Mouse (Mus musculus): ENCODE data around the gene Zfand2a.

Gene Zfand2a

GRCm38 (mm10) chr5:139484185-139484814 is at the start of gene Zfand2a:
Gene Zfand2a, minus strand, starts transcription at chr5:139484549.
- peak; percentile 100 for DNase-seq (ENCODE audit: low spot score in 2 of 2)

- no peak for DNase-seq (ENCODE audit: low spot score in 2 of 2)
Measured at GRCm38 (mm10) chr5:139528851-139529250, 44.5 kb upstream of the Zfand2a start.

GRCm38 (mm10) chr5:139521987-139522386 is 37.6 kb upstream of the Zfand2a start:
- no peak for DNase-seq (ENCODE audit: low spot score in 2 of 2)

- DNase-seq (ENCODE audit: low spot score in 2 of 2), result no peak
Measured at GRCm38 (mm10) chr5:139520069-139520834, 35.9 kb upstream of the Zfand2a start.

- no peak for DNase-seq (ENCODE audit: low spot score in 2 of 2)
Measured at GRCm38 (mm10) chr5:139516281-139516680, 31.9 kb upstream of the Zfand2a start.

- DNase-seq (ENCODE audit: low spot score in 2 of 2), result no peak
Measured at GRCm38 (mm10) chr5:139512201-139512600, 27.9 kb upstream of the Zfand2a start.

GRCm38 (mm10) chr5:139510682-139511366 is 26.5 kb upstream of the Zfand2a start:
- no peak for DNase-seq (ENCODE audit: low spot score in 2 of 2)

- no peak for DNase-seq (ENCODE audit: low spot score in 2 of 2)
Measured at GRCm38 (mm10) chr5:139506207-139506606, 21.9 kb upstream of the Zfand2a start.

GRCm38 (mm10) chr5:139505073-139505606 is 20.8 kb upstream of the Zfand2a start:
- peak in 1 of 2 experiments; percentile 66 for DNase-seq (ENCODE audit: low spot score in 2 of 2)

- DNase-seq (ENCODE audit: low spot score in 2 of 2), result no peak
Measured at GRCm38 (mm10) chr5:139502281-139502680, 17.9 kb upstream of the Zfand2a start.

- no peak for DNase-seq (ENCODE audit: low spot score in 2 of 2)
Measured at GRCm38 (mm10) chr5:139498791-139499190, 14.4 kb upstream of the Zfand2a start.

- no peak for DNase-seq (ENCODE audit: low spot score in 2 of 2)
Measured at GRCm38 (mm10) chr5:139496939-139497338, 12.6 kb upstream of the Zfand2a start.

GRCm38 (mm10) chr5:139495019-139495669 is 10.8 kb upstream of the Zfand2a start:
- DNase-seq (ENCODE audit: low spot score in 2 of 2), result no peak

- DNase-seq (ENCODE audit: low spot score in 2 of 2), result no peak
Measured at GRCm38 (mm10) chr5:139493690-139494089, 9.3 kb upstream of the Zfand2a start.

GRCm38 (mm10) chr5:139491348-139491747 is 7.0 kb upstream of the Zfand2a start:
- no peak for DNase-seq (ENCODE audit: low spot score in 2 of 2)

- DNase-seq (ENCODE audit: low spot score in 2 of 2), result no peak
Measured at GRCm38 (mm10) chr5:139490131-139490530, 5.8 kb upstream of the Zfand2a start.

GRCm38 (mm10) chr5:139483171-139483848 is 1.0 kb downstream of the Zfand2a start:
- no peak for DNase-seq (ENCODE audit: low spot score in 2 of 2)

- DNase-seq (ENCODE audit: low spot score in 2 of 2), result no peak
Measured at GRCm38 (mm10) chr5:139480406-139480805, 3.9 kb downstream of the Zfand2a start.

GRCm38 (mm10) chr5:139479088-139479487 is 5.3 kb downstream of the Zfand2a start:
- DNase-seq (ENCODE audit: low spot score in 2 of 2), result no peak

- no peak for DNase-seq (ENCODE audit: low spot score in 2 of 2)
Measured at GRCm38 (mm10) chr5:139474741-139475140, 9.6 kb downstream of the Zfand2a start.

GRCm38 (mm10) chr5:139467998-139468397 is 16.4 kb downstream of the Zfand2a start:
- DNase-seq (ENCODE audit: low spot score in 2 of 2), result no peak

Data from frontal cortex, postnatal 14 days (tissue).